Mouse (Mus musculus): ENCODE results near the gene Tigit. TPM values are rescaled to one million over a fixed set of nuclear protein-coding genes. Genes with fewer than 3 reads are reported as not detected.

Tigit gene
- polyA plus RNA-seq, 2 experiments = not detected

DNA sequence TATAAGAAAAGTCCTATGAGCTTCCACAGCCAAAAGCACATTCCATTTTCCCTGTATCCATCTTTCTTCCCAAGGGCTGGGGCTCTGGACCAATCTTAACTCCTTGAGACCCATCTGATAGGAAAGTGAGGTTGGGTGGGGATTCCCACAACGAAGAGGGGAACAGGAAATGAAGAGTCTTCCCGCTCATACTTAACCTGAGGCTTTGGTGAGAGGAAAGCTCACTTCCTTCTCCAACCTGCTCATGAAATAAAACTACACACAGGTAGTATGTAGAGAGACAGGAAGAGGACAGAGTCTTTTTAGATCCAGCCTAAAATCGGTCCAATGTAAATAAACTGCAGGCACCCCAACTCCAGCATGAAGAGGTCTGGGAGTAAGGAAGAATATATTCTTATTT is 17.0 kb downstream of the Tigit start:
- WGBS (ENCODE audit: insufficient replicate concordance) = 54% methylated on average over 3 of the region's 3 CpGs
- Histone ChIP-seq H3K4me3 (ENCODE audit: insufficient read depth in 1 of 2, low read depth in 2 of 2, low read length in 2 of 2) (no peak overlapping the region), H3K9me3 (ENCODE audit: control insufficient read depth, low read length) (no peaks in the 10 kb centered on the region), H3K4me1 (replicated peaks; ENCODE audit: control insufficient read depth in 2 of 2, insufficient read depth in 2 of 2, low read length in 1 of 2) (no peaks in the 10 kb centered on the region), H3K9ac (replicated peaks) (no peak overlapping the region), H3K27me3 (ENCODE audit: control insufficient read depth, insufficient read depth, low read length) (no peaks in the 10 kb centered on the region), H3K36me3 (replicated peaks; ENCODE audit: control insufficient read depth, insufficient read depth, low read depth) (no peaks in the 10 kb centered on the region), H3K27ac (no peak overlapping the region), H3K4me2 (ENCODE audit: low read depth) (no peak overlapping the region)
- ATAC-seq (ENCODE audit: insufficient read depth) (no peak), DNase-seq (ENCODE audit: low read depth in 3 of 3, low spot score in 3 of 3) (no peak)
- TF ChIP-seq CTCF (IDR thresholded peaks at IDR 0.05; ENCODE audit: low read depth) = no peak
- TF ChIP-seq EP300 (IDR thresholded peaks at IDR 0.05; ENCODE audit: low read depth) = no peak

- Histone ChIP-seq H3K27me3 (ENCODE audit: control insufficient read depth, insufficient read depth, low read length) (no peaks in the 10 kb centered on the region), H3K4me3 (ENCODE audit: insufficient read depth in 1 of 2, low read depth in 2 of 2, low read length in 2 of 2) (no peak overlapping the region), H3K4me1 (replicated peaks; ENCODE audit: control insufficient read depth in 2 of 2, insufficient read depth in 2 of 2, low read length in 1 of 2) (no peaks in the 10 kb centered on the region), H3K9me3 (ENCODE audit: control insufficient read depth, low read length) (no peaks in the 10 kb centered on the region), H3K27ac (no peak overlapping the region), H3K4me2 (ENCODE audit: low read depth) (no peak overlapping the region), H3K36me3 (replicated peaks; ENCODE audit: control insufficient read depth, insufficient read depth, low read depth) (no peaks in the 10 kb centered on the region), H3K9ac (replicated peaks) (no peak overlapping the region)
- ATAC-seq (ENCODE audit: insufficient read depth) (no peak), DNase-seq (ENCODE audit: low read depth in 3 of 3, low spot score in 3 of 3) (no peak)
- TF ChIP-seq CTCF (IDR thresholded peaks at IDR 0.05; ENCODE audit: low read depth) (no peak), EP300 (IDR thresholded peaks at IDR 0.05; ENCODE audit: low read depth) (no peak)
- WGBS (ENCODE audit: insufficient replicate concordance) = 38% methylated on average over 4 of the region's 4 CpGs
Measured at GRCm38 (mm10) chr16:43645879-43646278, 18.1 kb downstream of the Tigit start.

DNA sequence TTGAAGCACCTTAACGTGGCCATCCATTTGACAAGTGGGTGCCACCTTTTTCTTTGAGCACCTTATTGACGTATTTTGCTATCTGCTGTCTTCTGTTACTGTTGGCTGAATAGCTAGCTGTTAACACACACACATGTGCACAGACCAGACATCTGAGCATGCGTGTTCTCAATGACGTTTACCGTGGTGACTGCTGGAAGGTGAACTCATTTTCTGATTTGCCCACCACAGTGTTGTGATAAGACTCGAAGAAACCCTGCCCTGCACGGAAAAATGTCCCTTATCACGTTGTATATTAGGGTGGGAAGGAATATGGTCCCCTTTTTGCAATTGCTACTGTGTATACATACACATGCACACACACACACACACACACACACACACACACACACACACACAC is 22.7 kb downstream of the Tigit start:
- no peak overlapping the region for H3K9ac ChIP-seq (replicated peaks)
- no peaks in the 10 kb centered on the region for H3K36me3 ChIP-seq (replicated peaks; ENCODE audit: control insufficient read depth, insufficient read depth, low read depth)
- ATAC-seq (ENCODE audit: insufficient read depth) = no peak
- H3K27me3 ChIP-seq (ENCODE audit: control insufficient read depth, insufficient read depth, low read length) = no peaks in the 10 kb centered on the region
- DNase-seq (ENCODE audit: low read depth in 3 of 3, low spot score in 3 of 3) = no peak
- WGBS (ENCODE audit: insufficient replicate concordance) = 53% methylated on average over 8 of the region's 8 CpGs
- no peak for TF ChIP-seq CTCF (IDR thresholded peaks at IDR 0.05; ENCODE audit: low read depth)
- no peak for TF ChIP-seq EP300 (IDR thresholded peaks at IDR 0.05; ENCODE audit: low read depth)
- H3K4me1 ChIP-seq (replicated peaks; ENCODE audit: control insufficient read depth in 2 of 2, insufficient read depth in 2 of 2, low read length in 1 of 2) = no peaks in the 10 kb centered on the region
- no peaks in the 10 kb centered on the region for H3K9me3 ChIP-seq (ENCODE audit: control insufficient read depth, low read length)
- H3K4me2 ChIP-seq (ENCODE audit: low read depth) = no peak overlapping the region
- H3K4me3 ChIP-seq (ENCODE audit: insufficient read depth in 1 of 2, low read depth in 2 of 2, low read length in 2 of 2) = no peak overlapping the region
- H3K27ac ChIP-seq = no peak overlapping the region

GRCm38 (mm10) chr16:43638406-43639049 is 25.4 kb downstream of the Tigit start:
- Histone ChIP-seq H3K9ac (replicated peaks) (no peak overlapping the region), H3K27me3 (ENCODE audit: control insufficient read depth, insufficient read depth, low read length) (no peaks in the 10 kb centered on the region), H3K4me2 (ENCODE audit: low read depth) (no peak overlapping the region), H3K36me3 (replicated peaks; ENCODE audit: control insufficient read depth, insufficient read depth, low read depth) (no peaks in the 10 kb centered on the region), H3K4me1 (replicated peaks; ENCODE audit: control insufficient read depth in 2 of 2, insufficient read depth in 2 of 2, low read length in 1 of 2) (no peaks in the 10 kb centered on the region), H3K27ac (no peak overlapping the region), H3K9me3 (ENCODE audit: control insufficient read depth, low read length) (no peaks in the 10 kb centered on the region), H3K4me3 (ENCODE audit: insufficient read depth in 1 of 2, low read depth in 2 of 2, low read length in 2 of 2) (no peak overlapping the region)
- WGBS (ENCODE audit: insufficient replicate concordance) = 58% methylated on average over 21 of the region's 21 CpGs
- DNase-seq (ENCODE audit: low read depth in 3 of 3, low spot score in 3 of 3) (no peak), ATAC-seq (ENCODE audit: insufficient read depth) (no peak)
- TF ChIP-seq CTCF (IDR thresholded peaks at IDR 0.05; ENCODE audit: low read depth) (no peak), EP300 (IDR thresholded peaks at IDR 0.05; ENCODE audit: low read depth) (no peak)

DNA sequence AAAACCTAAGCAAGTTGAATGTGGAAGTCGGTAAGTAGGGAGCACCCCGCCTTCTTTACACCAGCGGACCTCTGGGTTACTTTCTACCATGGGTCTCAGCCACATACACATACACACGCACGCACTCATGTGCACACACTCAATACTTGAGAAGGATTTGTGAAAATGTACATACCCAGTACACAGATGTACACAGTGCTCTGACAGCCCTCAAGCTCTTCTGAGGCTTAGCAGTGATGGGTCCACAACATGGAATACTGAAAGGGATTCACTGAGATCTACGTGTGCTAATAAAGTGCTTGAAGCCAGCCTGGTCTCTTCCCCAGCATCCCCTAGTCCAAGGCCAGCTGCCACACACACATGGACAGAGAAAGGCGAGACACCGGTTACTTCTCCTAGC is 26.7 kb downstream of the Tigit start:
- no peak for TF ChIP-seq CTCF (IDR thresholded peaks at IDR 0.05; ENCODE audit: low read depth)
- TF ChIP-seq EP300 (IDR thresholded peaks at IDR 0.05; ENCODE audit: low read depth) = no peak
- ATAC-seq (ENCODE audit: insufficient read depth) (no peak), DNase-seq (ENCODE audit: low read depth in 3 of 3, low spot score in 3 of 3) (no peak)
- WGBS (ENCODE audit: insufficient replicate concordance) = 68% methylated on average over 8 of the region's 8 CpGs
- Histone ChIP-seq H3K9me3 (ENCODE audit: control insufficient read depth, low read length) (no peaks in the 10 kb centered on the region), H3K9ac (replicated peaks) (no peak overlapping the region), H3K36me3 (replicated peaks; ENCODE audit: control insufficient read depth, insufficient read depth, low read depth) (no peaks in the 10 kb centered on the region), H3K27me3 (ENCODE audit: control insufficient read depth, insufficient read depth, low read length) (no peaks in the 10 kb centered on the region), H3K27ac (no peak overlapping the region), H3K4me3 (ENCODE audit: insufficient read depth in 1 of 2, low read depth in 2 of 2, low read length in 2 of 2) (no peak overlapping the region), H3K4me1 (replicated peaks; ENCODE audit: control insufficient read depth in 2 of 2, insufficient read depth in 2 of 2, low read length in 1 of 2) (no peaks in the 10 kb centered on the region), H3K4me2 (ENCODE audit: low read depth) (no peak overlapping the region)

Data from liver, embryonic 14.5 days (tissue).